Mouse (Mus musculus): ENCODE measurements around the gene Tbc1d9b.

DNA sequence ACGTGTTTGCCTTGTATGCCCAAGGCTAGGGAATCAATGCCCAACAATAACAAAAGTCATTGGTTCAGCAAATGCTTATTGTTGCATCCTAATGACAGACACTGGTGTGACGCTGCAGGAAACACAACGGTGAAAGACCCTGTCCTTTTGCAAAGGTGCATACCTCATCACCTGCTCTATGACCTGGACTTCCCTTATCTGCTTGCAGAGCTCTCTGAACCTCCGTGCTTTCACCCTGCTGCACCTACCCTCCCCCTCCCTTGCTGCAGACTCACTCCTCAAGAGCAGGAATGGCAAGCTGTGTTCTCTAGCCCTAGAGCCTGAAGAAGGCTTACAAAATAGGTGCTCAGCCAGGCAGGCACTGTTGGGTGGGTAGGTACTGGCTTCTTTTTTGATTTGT, 63.6 kb downstream of the Tbc1d9b start:
- TF ChIP-seq CTCF (IDR thresholded peaks at IDR 0.05; ENCODE audit: borderline replicate concordance, insufficient read depth, low read length) (no peak), POLR2A (IDR thresholded peaks at IDR 0.05; ENCODE audit: low read depth, low read length) (no peak)

Data from embryonic fibroblast, embryonic 13.5 days (primary cell).